ENCODE assay signal across 8 mouse cellular contexts in genomic region chr5:38039796-38040195, GRCm38 (mm10). TPM values are rescaled to one million over a fixed set of nuclear protein-coding genes. Genes with fewer than 3 reads are reported as not detected.
DNase-seq lines count a peak whose midpoint lies in the region; ATAC-seq lines count a peak whose summit lies in the region.

No protein-coding gene starts in this region.

- H3K4me2 ChIP-seq in kidney, embryonic 14.5 days (replicated peaks; ENCODE audit: low read depth, low read length) = peak overlapping the region; percentile 82
- H3K4me2 ChIP-seq in hindbrain, embryonic 16.5 days (ENCODE audit: low read length) = peak overlapping the region; percentile 93
- peak overlapping the region; percentile 81 for H3K4me2 ChIP-seq in midbrain, embryonic 13.5 days (replicated peaks)

- DNase-seq in kidney, adult 18-20 months = no peak
- DNase-seq in layer of hippocampus, adult 9-10 months (ENCODE audit: low spot score) = no peak
- DNase-seq in gastrocnemius, postnatal 36 days = no peak
- DNase-seq in natural killer cell, adult 2 months (ENCODE audit: low spot score in 2 of 2) = no peak

- no peak overlapping the region for H3K27ac ChIP-seq in kidney, embryonic 14.5 days (ENCODE audit: low read depth, low read length)
- H3K27ac ChIP-seq in hindbrain, embryonic 16.5 days (ENCODE audit: low read depth, low read length) = peak overlapping the region; percentile 79; the same call in 1 of the 2 replicates
- peak overlapping the region; percentile 74; the same call in 1 of the 2 replicates for H3K27ac ChIP-seq in midbrain, embryonic 13.5 days

- H3K9me3 ChIP-seq in kidney, embryonic 14.5 days (ENCODE audit: control insufficient read depth, low read length) = no peaks in the 10 kb centered on the region
- H3K9me3 ChIP-seq in hindbrain, embryonic 16.5 days (ENCODE audit: control insufficient read depth, low read length) = no peaks in the 10 kb centered on the region
- H3K9me3 ChIP-seq in midbrain, embryonic 13.5 days = no peaks in the 10 kb centered on the region

- intact Hi-C loops in gastrocnemius, postnatal 36 days (cut with DNase I) = no loop called here

- ATAC-seq in kidney, embryonic 14.5 days (ENCODE audit: low FRiP score, low TSS enrichment) = no peak
- peak; percentile 19; the same call in 1 of the 2 replicates for ATAC-seq in common myeloid progenitor, adult 5-6 weeks (replicated peaks; ENCODE audit: low read depth, poor library complexity, severe bottlenecking)
- no peak for ATAC-seq in hindbrain, embryonic 16.5 days
- no peak; the same call in 1 of the 2 replicates for ATAC-seq in midbrain, embryonic 13.5 days

- H3K9ac ChIP-seq in kidney, embryonic 14.5 days (ENCODE audit: low read depth, low read length) = peak overlapping the region; percentile 80
- peak overlapping the region; percentile 92 for H3K9ac ChIP-seq in hindbrain, embryonic 16.5 days (ENCODE audit: low read depth, low read length)
- H3K9ac ChIP-seq in midbrain, embryonic 13.5 days (replicated peaks) = peak overlapping the region; percentile 79

- no peaks in the 10 kb centered on the region for H3K36me3 ChIP-seq in kidney, embryonic 14.5 days (ENCODE audit: control insufficient read depth, insufficient read depth, low read length)
- H3K36me3 ChIP-seq in hindbrain, embryonic 16.5 days (ENCODE audit: control insufficient read depth, insufficient read depth, low read length) = peaks cover 5% of the 10 kb centered on the region; the same call in 1 of the 2 replicates
- H3K36me3 ChIP-seq in midbrain, embryonic 13.5 days = peaks cover 9% of the 10 kb centered on the region; the same call in 1 of the 2 replicates

- no peaks in the 10 kb centered on the region for H3K4me1 ChIP-seq in kidney, embryonic 14.5 days (ENCODE audit: control insufficient read depth, insufficient read depth, low read length)
- peaks cover 13% of the 10 kb centered on the region for H3K4me1 ChIP-seq in hindbrain, embryonic 16.5 days (ENCODE audit: control insufficient read depth, insufficient read depth, low read depth, low read length)
- peaks cover 21% of the 10 kb centered on the region for H3K4me1 ChIP-seq in midbrain, embryonic 13.5 days (replicated peaks)

- H3K4me3 ChIP-seq in kidney, embryonic 14.5 days (ENCODE audit: low read length) = peak overlapping the region; percentile 78
- H3K4me3 ChIP-seq in hindbrain, embryonic 16.5 days (ENCODE audit: low read length) = peak overlapping the region; percentile 92
- peak overlapping the region; percentile 59 for H3K4me3 ChIP-seq in midbrain, embryonic 13.5 days (replicated peaks)

- H3K27me3 ChIP-seq in kidney, embryonic 14.5 days (ENCODE audit: control insufficient read depth, insufficient read depth, low read length) = no peaks in the 10 kb centered on the region; the same call in 1 of the 2 replicates
- no peaks in the 10 kb centered on the region for H3K27me3 ChIP-seq in hindbrain, embryonic 16.5 days (replicated peaks; ENCODE audit: control insufficient read depth, insufficient read depth, low read length)
- H3K27me3 ChIP-seq in midbrain, embryonic 13.5 days = peaks cover 6% of the 10 kb centered on the region; the same call in 1 of the 2 replicates

- WGBS in kidney, embryonic 14.5 days = 29% methylated on average over 9 of the region's 9 CpGs
- 23% methylated on average over 9 of the region's 9 CpGs for WGBS in hindbrain, embryonic 16.5 days
- WGBS in midbrain, embryonic 13.5 days = 29% methylated on average over 9 of the region's 9 CpGs

RNA-seq across cellular contexts. Expression of gene Stx18, which starts 1.3 kb away (rescaled TPM):
- polyA plus RNA-seq in kidney, embryonic 14.5 days (2014; fragmentation: Nextera tagmentation; extraction: Ambion mirVana) = 38.3 and 46.7 TPM in 2 replicates
- 31.1 and 32.8 TPM in 2 replicates for total RNA-seq in common myeloid progenitor, adult 5-6 weeks (2017)
- polyA plus RNA-seq in hindbrain, embryonic 16.5 days (2015; fragmentation: Nextera tagmentation; extraction: Ambion mirVana) = 36.5 and 38.5 TPM in 2 replicates
- polyA plus RNA-seq in midbrain, embryonic 13.5 days (2015; fragmentation: Nextera tagmentation; extraction: Ambion mirVana) = 34.9 and 36.5 TPM in 2 replicates
- 10 to 100 TPM; 13.7 to 15.4 TPM for total RNA-seq in gastrocnemius, postnatal 36 days (2021)
